Mouse (Mus musculus) brain, adult 2 months (tissue): ENCODE data around the gene Ttc7b.

Source experiments
- DNase-seq: peaks from one replicate; pipeline ENCODE4 v3.0.0; 2011; ENCODE audit warnings: low read depth, low spot score

Gene Ttc7b

DNA sequence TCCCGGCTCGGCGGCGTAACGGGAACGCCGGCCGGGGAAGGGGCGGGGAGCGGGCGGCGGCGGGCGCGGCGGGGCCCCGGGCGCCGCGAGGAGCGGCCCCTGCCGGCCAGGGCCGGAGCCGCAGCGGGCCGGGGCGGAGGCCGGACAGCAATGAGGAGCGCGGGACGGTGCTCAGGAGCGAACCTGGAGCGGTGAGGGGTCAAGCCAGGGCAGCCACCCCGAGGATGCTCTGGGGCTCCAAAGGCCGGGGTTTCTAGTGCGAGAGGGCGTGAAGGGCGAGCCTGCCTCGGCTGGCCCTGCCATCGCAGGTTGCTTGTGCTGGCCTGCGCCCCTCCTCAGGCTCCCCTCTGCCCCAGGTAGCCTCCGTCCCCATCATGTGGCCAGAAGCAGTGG, at the start of gene Ttc7b:
TSS of gene Ttc7b (minus strand) at position 33 of the 393 bp plus-strand sequence.
- DNase-seq = peak; percentile 55

- DNase-seq = peak; percentile 92
Observed at GRCm38 (mm10) chr12:100568831-100569230, 48.2 kb upstream of the Ttc7b start.

DNA sequence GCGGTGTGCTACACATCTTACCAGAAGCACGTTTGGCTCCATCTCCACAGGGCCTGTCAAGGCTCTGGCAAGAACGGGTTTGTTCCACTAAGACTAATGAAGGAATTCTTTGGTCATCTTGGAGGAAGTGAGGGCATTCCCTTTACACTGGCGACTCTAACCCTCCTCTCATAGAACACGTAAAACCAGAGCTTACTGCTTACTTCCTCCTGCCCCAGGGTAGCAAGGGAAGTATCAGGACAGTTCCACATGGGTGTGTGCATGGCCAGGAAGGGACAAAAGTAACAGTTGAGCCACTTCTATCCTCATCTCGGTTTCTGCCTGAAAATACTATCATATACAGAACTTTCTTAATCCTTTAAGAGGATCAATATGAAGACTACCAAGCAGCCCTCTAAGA, 47.5 kb upstream of the Ttc7b start:
- no peak for DNase-seq

DNA sequence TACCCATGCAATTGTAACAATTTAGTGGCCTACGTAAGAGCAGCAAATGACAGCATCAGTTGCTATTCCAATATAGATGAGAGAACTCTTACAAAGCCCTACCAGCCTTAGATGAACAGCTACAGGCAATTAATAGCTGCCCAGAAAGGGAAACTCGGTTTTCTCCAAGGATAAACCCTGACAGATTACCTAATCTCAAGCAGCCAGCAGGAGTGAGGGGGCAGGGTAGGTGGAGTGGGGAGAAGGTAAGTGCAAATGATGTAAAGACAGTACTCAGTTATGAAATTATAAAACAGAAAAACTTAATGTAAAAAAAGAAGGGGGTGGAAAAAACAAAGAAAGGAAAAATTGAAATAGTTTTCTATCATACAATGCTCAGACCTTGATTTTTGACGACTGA, 47.0 kb upstream of the Ttc7b start:
- peak; percentile 42 for DNase-seq

DNA sequence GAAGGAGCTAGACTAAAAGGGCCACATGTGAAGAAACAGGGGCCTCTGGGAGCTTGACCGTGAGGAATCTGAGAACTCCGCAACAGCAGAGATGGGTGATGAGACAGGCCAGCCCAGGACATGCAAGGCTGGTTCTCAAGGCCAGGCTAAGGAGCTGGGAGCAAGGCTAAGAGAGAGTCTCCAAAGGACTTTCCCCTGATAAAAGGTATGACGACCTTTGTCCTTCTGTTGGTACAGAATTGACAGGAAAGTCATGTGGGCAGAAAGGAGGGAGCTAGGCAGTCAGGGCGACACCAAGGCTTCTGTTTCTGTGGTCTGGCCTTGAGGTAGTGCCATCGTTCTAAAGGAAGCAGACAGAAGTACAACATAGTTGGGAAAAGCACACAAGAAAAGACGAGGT, 33.0 kb upstream of the Ttc7b start:
- no peak for DNase-seq

GRCm38 (mm10) chr12:100551972-100552371, 31.3 kb upstream of the Ttc7b start:
- no peak for DNase-seq

GRCm38 (mm10) chr12:100544194-100544567, 23.6 kb upstream of the Ttc7b start:
- DNase-seq = no peak

- DNase-seq = no peak
Observed at GRCm38 (mm10) chr12:100543437-100544193, 23.0 kb upstream of the Ttc7b start.

DNA sequence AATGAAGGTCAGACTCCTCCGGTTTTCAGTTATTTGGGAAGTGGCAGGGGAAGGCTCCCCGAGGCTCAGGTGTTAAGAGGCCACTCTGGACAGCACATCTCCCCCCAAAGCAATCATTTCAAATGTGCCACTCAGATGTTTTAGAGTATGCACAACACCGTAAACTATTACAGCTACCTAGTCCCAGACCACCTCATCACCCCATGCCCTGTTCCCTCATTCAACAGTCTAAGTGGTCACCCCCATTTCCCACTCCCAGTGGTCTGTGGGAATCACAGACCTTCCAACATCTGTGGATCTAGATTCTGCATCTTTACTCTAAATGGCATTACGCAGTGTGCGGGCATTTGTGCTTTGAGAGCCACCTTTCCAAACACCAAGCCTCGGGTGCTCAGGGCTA, 21.9 kb upstream of the Ttc7b start:
- DNase-seq = no peak

DNA sequence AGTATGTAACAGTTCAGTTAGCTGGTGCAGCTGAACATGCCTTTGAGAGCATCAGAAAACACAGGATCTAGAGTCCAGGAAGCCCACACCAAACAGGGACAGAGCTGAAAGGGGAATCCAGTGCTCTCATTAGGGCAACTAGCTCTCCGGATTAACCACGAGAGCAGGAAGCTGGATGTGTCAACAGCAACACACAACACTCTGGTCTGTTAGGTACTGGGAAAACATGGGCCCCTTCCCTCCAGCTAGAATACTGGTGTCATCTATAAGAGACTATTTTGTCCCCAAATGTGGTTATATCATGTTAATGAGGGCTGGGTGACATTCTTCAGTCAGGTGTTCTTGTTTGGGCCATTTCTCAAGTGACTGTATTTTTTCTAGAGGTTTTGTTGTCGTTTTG, 21.4 kb upstream of the Ttc7b start:
- no peak for DNase-seq

DNA sequence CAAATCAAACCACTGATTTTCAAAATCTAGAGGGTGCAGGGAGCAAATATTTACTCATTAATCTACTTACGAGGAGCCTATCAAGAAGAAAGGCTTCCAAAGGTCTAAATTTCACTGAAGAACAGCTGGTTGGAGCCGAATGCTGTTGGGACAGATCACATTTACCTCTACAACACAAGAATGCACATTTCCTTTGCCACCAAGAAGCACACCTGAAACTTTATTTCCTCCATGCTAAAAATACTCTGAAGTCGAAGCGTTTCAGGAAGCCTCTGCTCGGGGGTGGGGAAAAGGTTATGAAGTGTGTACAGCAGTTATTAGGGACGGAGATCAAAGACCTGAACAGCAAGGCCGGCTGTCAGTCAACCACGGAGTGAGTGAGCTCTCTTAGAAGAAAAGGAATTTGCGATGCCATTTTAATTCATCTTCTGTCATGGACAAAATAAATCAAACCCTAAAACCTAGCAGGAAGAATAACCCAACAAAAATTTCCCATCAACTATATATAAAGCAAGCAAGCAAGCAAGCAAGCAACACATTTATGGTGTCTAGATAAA, 18.6 kb upstream of the Ttc7b start:
- DNase-seq = no peak

- peak; percentile 24 for DNase-seq
Observed at GRCm38 (mm10) chr12:100538445-100539157, 18.0 kb upstream of the Ttc7b start.

GRCm38 (mm10) chr12:100537091-100537490, 16.5 kb upstream of the Ttc7b start:
- no peak for DNase-seq

DNA sequence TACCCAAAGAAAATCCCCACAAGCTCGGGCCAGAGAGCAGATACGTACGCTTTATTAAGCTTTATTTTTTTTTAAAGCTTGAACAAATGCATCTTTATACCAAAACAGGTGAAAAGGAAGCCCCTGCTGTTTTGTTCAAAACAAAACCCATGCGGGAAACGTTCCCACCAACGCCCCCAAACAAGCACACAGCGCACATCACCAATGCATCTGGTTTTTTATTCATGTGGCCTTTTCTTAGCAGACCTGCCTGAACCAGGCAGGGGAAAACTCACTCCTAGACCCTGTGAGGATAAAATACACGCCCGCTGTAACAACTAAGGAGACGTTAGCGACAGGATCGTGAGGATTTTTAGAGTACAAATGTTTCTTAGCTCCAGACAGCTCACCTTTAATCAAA, 14.4 kb upstream of the Ttc7b start:
- no peak for DNase-seq

GRCm38 (mm10) chr12:100534028-100534427, 13.4 kb upstream of the Ttc7b start:
- DNase-seq = peak; percentile 70

DNA sequence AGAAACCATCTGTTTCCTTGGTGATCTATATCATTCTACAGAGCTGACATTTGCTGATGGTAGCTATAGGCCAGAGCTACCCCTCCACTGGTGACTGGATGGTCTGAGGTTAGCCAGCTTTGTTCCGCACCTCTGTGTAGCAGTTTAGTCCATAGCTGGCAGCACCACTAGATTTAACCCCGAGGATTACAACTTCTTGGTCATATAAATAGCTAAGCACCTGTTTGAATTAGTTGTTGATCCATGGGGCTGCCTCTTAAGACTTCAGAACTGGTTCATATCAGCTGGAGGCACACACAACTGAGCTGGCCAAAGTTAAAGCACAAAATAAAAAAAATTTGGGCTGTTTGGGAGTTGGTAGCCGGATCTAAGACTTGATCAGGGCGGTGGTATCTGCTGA, 12.6 kb upstream of the Ttc7b start:
- DNase-seq = no peak

DNA sequence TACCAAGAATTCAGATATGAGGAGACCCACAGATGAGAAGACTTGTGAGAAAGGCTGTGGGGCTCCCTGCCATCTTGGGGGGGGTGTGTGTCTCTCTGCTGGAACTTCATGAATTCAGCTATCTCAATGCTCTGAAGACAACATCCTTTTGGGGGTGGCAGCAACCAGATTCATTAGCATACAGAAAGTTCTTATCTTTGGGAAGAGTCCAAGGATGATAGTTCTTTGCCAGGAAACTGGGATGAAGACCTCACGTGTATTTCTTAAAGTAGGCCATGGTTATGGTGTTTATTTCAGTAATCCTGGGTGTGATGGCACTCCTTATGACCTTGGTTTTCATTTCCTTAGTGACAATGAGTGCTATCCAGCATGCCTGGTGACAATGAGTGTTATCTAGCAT, 11.1 kb upstream of the Ttc7b start:
- DNase-seq = no peak

GRCm38 (mm10) chr12:100530871-100531270, 10.2 kb upstream of the Ttc7b start:
- DNase-seq = no peak

GRCm38 (mm10) chr12:100529651-100530050, 9.0 kb upstream of the Ttc7b start:
- DNase-seq = no peak

GRCm38 (mm10) chr12:100529172-100529571, 8.5 kb upstream of the Ttc7b start:
- DNase-seq = peak; percentile 56

DNA sequence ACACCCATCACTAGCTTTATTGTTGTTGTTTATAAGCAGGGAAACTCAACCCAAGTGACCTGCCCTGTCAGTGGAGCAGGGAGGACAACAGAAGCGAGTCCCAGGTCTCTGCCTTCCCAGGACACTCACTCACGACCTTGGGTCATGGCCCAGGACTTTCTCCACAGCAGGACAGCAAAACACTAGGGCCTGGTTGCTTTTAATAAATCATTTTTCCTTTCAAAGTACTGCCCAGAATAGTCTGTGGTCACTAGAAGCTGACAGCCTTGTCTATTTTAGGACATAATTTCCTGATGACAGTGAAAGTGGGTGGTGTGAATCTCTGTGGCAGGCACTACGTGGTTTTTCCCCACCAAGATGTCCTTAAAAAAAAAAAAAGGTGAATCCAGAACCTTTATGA, 7.6 kb upstream of the Ttc7b start:
- peak; percentile 32 for DNase-seq

GRCm38 (mm10) chr12:100527753-100528152, 7.1 kb upstream of the Ttc7b start:
- peak; percentile 97 for DNase-seq

GRCm38 (mm10) chr12:100527241-100527640, 6.6 kb upstream of the Ttc7b start:
- DNase-seq = peak; percentile 64
